Mouse (Mus musculus): Measurements from ENCODE around the gene Abcd3.

GRCm38 (mm10) chr3:121736025-121736744 lies 78.9 kb downstream of the Abcd3 start:
- TF ChIP-seq POLR2A (IDR thresholded peaks at IDR 0.05; ENCODE audit: extremely low read depth, insufficient read depth, low read length) = no peak
- peak; percentile 95 for TF ChIP-seq CTCF (IDR thresholded peaks at IDR 0.05; ENCODE audit: low read depth, low read length)
